Mouse (Mus musculus) kidney, postnatal 4 days (tissue): ENCODE measurements at regions not wholly inside any gene's neighbourhood (a gene's known extent, or its start where the extent isn't known, plus 50 kb on each side); places are given as distances from the start of the nearest gene placed in this dataset.
"Not testable (repeated sequence)": the region's sequence is repeated elsewhere in the genome, so short reads cannot be mapped to it uniquely, and the experiment has no call there.

Source experiments
- DNase-seq, 2 experiments: peaks; one replicate each; pipeline ENCODE4 v3.0.0; 2021; ENCODE audit warnings: mixed read lengths in 2 of 2

DNA sequence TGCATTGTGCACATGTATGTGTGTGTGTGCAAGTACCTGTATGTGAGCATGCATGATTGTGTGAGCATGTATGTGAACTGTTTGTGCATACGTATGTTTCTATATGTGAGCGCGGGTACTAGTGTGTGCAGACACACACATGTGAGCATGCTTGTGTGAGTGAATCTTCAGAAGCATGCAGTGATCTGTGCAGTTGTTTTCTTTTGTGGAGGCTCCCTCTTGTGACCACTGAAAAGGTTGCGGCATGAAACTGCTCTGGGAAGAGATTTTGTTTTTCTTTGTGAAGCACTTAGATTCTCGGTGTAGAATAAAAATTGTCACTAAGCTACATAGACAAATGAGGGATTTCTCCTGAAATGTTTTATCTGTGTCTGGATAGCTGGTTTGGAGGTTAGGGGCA lies 189.2 kb upstream of the Rapgef5 start:
- not testable (repeated sequence) for DNase-seq

DNA sequence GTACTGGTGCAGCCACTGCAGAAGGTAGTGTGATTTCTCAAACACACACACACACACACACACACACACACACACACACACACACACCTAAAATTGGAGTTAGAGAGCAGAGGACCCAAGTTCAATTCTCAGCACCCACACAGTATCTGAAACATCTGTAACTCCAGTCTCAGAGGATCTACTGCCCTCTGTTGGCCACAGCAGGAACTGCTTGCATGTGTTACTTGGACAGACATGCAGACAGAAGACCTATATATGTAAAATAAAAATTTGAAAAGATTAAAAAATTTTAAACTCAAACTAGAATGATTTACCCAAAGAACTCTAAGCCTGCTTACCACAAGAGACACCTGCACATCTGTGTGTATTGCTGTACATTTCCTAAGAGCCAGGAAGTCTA lies 185.9 kb upstream of the Rapgef5 start:
- DNase-seq = no peak

DNA sequence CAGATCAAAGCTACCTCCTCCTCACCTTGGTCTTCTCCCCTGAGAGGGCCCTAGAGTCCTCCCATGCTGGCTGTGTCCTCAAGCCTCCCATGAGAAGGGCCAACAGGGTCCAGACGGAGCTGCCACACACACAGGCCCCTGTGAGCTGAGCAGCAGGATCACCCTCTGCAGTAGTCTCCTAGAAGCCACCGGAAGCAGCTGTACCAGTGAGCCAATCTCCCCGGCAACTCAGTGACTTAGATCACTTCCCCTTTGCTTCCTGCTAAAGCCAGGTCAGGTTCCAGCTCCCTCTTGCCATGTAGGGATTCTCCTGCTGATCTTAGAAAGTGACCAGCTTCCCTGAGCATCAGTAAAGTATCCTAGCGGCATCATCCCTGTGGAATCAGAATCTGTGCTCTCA lies 179.4 kb upstream of the Rapgef5 start:
- no peak for DNase-seq

DNA sequence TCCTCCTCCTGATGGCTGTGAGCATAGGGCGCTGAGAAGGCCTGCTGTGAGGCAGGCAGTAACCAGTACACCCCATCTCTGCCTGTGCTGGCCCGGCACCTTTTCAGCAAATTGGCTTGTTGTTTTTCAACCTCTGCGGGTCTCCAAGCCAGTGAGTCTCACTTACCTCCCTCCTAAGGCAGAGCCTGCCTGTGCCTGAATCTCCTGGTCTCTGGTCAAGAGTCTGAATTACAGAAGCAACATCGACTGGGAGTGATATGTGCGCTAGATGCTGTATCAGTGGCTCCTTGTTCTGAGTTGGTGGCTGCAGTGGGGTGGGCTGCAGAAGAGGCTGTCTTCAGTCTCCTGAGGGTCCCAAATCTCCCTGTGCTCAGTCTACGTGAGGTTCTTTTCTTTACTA lies 174.0 kb upstream of the Rapgef5 start:
- DNase-seq = no peak

DNA sequence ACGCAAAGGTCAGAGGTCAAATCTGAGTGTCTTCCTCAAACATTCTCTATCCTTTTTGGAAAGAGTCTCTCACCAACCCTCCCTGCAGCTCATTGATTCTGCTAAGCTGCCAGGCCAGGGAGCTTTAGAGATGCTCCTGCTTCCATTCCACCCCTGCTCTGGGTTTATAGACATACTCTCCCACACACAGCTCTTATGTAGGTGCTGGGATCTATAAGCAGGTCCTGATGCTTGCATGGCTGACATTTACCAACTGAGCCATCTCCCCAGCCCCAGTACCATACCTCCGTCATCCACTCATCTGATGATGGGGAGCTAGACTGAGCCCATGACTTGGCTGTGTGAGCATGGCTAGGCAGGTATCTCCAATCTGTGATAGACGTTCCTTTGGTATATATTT lies 173.2 kb upstream of the Rapgef5 start:
- no peak for DNase-seq

DNA sequence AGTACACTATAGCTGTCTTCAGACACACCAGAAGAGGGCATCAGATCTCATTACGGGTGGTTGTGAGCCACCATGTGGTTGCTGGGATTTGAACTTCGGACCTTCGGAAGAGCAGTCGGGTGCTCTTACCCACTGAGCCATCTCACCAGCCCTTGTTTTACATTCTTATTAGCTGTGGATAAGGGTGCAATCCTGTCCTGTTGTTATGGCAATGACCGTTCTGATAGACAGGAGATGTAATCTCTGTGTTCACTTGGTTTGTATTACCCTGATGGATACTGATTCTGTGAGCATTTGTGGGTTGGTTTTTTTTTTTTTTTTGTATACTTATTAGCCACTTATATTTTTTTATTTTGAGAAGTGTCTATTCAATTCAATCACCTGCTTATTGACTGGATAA lies 172.7 kb upstream of the Rapgef5 start:
- DNase-seq = not testable (repeated sequence)

DNA sequence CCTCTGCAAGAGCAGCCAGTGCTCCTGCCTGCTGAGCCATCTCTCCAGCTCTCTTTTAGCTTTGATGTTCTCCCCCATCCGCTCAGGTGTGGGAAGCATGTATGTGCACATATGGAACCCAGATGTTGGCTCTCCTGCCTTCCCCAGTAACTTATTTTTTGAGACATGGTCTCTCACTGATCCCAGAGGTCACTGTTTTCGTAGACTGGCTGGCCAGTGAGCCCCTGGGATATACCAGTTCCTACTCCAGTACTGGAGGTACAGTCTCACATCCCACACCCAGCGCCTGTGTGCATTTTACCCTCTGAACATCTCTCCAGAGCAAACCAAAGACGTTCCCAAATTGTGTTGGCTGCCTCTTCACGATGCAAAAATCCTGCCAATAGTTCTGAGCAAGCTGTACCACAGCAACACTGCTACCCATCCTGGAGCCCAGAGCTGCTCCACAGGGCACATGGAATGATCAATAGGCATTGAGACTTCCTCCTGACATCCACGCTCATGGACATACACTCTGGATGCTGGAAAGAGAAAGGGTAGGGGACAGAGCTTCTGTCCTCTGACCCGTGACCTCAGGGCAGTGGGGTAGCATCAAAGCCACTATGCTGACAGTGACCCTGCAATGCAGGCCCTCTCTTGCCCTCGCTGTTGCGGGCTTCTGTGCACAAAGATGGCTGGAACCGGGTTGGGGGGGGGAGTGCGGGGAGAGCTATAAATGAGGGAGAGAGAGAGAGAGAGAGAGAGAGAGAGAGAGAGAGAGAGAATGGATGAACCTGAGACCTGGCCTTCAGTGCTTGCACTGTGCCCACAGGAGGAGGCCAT lies 171.8 kb upstream of the Rapgef5 start:
- DNase-seq = no peak

DNA sequence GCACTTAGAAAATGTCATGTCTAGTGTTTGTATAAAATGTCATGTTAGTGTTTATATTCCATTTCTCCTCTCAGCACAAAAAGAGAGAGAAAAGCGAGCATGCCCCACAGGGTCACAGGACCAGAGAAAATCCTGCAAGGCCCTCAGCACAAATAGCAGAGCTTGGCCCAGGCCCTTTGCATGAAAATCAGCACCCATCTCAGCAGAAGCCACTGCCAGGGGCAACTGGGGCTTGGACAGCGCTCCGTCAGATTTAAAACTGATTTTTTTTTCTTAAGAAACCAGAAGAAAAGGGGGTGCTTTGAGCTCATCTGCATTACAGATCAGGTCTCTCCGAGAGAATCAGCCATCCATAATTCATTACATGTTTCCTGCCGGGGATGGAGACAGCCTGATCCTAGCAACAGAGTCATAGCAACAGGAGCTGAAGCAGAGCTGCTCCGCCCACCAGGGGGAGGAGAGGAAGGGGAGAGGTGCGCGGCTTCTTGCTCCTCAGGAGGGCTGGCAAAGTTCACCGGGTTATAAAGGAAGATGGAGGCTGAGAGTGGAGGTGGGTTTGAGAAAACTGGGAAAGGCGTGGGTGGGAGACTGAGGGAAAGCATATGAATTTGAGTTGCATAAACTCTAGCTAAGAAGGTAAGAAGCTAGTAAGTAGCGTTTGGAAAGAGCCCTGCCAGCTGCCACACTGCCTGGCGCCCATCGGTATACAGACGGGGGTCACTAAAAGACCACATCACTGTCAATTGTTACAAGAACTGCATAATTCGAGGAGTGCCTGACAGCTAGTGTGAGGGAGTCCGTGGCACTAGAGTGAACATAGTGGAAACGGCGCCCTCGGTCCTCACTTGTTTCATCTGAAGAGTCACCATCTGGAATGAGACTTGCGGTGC lies 170.9 kb upstream of the Rapgef5 start:
- peak; percentile 30 to 35 for DNase-seq

DNA sequence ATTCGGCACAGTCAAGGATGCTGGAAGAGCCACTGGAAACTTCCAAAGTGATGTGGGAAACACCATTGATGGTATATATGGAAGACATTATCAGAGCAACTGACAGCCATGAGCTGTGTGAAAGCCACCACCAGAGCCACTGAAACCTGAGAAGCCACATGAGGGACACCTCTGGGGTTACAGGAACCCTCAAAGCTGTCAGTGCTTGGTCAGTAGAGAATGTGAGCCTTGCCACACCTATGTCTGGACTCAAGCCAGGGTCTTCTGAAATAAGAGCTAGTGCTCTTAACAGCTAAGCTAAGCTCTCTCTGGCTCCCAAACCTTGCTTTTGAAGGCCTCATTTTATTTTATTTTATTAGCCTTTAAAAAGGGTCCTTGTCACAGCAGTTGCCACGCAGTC lies 170.2 kb upstream of the Rapgef5 start:
- DNase-seq = no peak

DNA sequence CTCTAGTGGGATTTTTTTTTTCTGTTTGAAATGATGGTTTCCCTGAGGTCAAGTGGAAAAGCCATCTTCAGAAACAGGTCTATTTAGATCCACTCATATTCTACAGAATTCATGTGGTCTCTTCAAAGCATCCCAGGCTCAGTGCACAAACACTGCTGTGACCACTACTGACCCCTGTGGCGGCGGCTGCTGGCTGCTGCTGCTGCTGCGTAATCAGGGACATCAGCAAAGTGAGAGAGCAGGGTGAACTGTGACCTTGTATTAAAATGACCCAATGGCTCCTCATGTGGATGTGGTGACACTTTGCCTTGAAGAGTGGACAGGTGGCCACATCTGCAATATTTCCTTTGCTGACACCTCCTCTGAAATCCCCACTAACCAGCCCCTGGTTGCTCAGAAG lies 169.1 kb upstream of the Rapgef5 start:
- DNase-seq = no peak

DNA sequence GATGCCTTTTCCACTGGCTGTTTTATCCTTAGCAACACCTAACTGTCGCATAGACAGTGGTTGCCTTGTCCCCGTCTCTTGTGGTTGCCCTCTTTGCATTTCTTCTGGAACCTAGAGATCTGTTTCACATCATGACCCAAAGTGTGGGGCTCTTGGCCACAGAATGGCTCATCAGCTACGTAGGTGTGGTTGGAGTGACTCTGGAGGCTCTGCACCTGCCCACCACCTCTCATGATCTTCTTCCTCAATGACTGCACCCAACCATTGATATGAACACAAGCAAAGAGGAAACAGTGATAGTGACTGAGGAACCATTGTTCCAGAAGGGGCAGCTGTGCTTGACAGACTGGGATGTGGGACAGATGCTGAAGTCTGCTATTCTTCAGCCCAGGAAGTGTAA lies 167.8 kb upstream of the Rapgef5 start:
- no peak for DNase-seq

DNA sequence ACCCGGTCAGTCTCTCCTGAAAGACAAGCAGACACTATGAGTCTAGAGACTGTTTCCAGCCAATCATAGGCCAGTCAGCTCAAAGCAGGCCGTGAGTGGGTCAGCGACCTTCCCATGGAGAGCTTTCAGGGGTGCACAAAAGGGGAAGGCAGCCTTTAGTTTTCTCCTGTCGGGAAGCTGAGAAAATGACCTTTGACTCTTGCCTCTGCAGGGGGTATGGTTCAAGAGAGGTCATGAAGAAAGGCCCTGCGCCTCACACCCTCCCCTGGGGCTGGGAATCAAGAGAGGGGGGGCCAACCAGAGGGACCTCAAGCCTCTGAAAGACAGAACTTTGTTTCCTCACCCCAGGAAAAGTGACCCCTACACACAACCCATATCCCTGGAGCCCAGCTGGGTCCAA lies 164.4 kb upstream of the Rapgef5 start:
- no peak for DNase-seq

DNA sequence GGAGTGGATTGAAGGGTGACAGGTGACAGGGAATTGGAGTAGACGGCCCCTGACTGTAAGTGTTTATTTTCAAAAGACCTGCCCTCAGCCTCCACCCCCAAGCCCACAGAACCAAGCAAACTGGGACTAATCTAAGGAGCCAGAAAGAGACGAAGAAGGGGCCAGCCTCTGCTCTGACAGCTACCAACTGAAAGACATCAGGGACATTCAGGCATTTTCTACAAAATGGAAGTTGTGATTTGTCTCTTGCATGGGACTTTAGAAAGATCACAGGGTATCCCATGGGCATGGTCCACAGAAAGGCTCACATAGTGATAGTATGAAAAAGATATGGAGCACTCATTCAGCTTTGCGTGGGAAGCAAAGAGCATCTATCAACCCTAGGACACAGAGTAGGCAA lies 163.8 kb upstream of the Rapgef5 start:
- DNase-seq = no peak

DNA sequence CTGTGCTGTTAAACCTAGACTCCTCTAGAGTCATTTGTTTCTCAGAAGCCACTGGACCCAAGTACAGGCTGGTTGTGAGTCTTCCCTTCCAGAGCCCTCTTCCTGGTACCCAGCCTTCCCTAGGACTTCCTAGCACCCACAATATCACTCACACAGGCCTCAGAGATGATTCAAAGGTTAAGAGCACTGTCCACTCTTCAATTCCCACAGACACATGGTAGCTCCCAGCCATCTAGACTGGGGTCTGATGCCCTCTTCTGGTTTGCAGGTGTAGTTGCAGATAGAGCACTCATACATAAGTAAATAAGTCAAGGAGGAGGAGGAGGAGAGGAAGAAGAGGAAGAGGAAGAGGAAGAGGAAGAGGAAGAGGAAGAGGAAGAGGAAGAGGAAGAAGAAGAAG lies 163.3 kb upstream of the Rapgef5 start:
- DNase-seq = no peak

DNA sequence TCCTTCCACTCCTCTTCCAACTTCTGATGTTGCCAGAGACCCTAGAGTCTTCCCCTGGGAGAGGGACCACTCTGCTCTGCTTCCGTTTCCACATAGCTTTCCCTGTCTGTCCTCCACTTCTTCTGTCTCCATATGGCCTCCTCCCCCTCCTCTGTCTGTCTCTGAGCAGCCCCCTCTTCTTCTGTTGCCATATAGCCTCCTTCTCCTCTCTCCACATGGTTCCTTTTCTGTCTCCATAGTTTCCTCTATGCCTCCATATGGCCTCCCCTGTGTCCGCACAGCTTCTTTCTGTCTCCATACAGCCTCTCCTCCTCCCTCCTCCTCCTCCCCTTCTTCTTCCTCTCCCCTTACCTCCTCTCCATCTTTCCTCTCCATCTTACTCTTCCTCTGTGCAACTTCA lies 158.5 kb upstream of the Rapgef5 start:
- DNase-seq = no peak

DNA sequence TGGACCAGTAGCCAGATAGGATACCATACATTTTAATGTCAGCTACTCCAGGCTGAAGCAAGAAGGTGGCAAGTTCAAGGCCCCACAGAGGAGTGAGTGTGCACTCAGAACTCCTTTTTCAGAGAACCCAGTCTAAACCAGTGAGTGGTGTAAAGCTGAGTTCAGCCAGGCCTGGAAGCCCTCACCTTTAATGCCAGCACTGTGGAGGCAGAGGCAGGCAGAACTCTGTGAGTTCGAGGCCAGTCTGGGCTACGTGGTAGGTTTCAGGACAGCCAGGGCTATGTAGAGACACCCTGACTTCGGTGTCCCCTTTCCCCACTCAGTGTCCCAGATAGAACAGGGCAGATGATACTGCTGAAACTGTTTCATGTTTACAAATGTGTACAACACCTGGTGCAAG lies 157.4 kb upstream of the Rapgef5 start:
- DNase-seq = no peak

DNA sequence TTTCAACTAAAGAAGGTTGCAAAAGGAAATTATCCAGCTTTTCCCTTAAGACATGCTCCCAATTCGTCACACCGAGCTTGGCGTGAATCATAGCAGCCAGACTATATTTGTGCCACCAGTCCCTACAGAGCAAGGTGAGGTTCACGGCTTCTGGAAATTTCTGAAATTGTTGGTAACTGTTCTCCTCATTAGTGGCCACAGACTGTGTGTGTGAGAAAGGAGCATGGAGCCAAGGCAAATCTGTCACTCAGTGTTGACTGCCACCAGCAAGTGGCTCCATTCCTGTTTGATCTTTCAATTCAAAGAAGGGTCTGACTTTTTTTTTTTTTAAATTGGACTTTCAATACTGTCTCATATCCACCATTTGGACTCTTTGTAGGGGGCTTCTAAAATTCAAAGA lies 156.1 kb upstream of the Rapgef5 start:
- DNase-seq = no peak

DNA sequence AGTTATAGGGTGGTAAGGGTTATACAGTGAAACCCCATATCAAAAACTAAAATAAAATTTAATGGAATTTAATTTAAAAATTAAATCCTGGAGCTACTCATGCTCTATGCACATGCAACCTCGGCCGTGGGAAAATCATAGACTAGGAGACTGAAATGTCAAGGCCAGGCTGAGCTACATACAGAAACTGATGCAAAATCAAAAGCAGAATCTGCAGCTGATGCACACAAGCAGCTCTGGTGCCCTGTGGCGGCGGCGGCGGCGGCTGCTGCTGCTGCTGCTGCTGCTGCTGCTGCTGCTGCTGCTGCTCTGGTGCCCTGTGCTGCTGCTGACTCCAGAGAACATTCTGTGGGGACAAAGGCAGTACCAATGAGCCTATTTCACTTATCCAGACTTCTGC lies 154.5 kb upstream of the Rapgef5 start:
- DNase-seq = no peak

DNA sequence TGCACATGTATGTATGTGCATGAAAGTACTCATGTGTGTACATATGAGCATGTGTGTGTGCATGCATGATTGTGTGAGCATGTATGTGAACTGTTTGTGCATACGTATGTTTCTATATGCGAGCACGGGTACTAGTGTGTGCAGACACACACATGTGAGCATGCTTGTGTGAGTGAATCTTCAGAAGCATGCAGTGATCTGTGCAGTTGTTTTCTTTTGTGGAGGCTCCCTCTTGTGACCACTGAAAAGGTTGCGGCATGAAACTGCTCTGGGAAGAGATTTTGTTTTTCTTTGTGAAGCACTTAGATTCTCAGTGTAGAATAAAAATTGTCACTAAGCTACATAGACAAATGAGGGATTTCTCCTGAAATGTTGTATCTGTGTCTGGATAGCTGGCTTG lies 152.8 kb upstream of the Rapgef5 start:
- DNase-seq = not testable (repeated sequence)

DNA sequence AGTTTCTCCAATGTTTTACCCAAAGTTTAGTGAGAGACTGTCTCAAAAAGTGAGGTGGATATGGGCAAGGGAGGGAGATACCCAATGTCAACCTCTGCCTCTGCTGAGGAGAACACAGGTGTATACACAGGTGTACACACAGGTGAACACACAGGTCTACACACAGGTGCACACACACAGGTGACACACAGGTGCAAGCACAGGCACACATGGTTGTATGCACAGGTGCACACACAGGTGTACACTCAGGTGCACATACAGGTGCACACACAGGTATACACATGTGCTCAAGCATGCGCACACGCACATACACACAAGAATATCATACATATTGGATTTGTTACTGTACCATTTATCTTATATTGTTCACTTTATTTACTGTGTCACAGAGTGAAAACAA lies 151.1 kb upstream of the Rapgef5 start:
- no peak for DNase-seq

DNA sequence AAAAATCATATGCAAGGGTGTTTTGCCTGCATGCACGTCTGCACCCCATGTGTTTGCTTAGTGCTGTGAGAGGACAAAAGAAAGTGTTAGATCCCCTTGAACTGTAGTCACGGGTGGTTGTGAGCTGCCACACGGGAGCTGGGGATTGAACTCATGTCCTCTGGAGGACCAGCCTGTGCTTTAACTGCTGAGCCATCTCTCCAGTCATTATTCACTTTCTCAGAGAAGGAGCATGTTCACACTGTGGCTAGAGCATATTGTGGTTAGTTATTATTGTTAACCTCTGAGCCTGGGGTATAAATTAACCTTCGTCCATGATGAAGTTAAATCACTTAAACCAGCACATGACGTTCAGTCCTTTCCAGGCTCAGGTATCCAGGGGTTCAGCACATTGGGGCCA lies 150.4 kb upstream of the Rapgef5 start:
- DNase-seq = no peak

DNA sequence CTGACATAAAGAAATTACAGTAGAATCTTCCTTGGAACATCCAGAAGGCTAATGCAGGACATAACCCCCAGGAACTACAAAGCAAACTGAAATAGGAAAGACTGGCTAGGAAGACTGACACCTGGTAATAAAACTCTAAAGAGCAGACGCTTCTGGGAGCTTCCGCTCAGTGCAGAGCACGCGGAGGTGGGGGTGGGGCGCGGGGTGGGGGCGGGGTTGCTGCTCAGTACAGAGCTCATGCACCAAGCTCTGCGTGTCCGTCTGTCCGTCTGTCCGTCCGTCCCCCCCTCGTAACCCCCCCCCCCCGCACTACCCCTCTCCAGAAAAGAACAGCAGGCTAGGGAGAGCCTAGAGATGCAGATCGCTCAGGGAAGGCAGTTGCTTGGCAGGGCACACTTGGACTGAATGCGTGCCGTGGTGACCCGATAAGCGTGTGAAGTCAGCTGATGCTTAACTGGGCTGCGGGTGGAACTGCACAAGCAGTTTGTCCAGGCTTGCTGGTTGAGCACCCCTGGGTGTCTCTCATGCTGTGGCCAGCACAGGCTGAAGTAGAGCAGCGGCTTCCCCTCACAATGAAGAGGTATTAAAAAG lies 137.9 kb upstream of the Rapgef5 start:
- peak in 1 of 2 experiments; percentile 25 for DNase-seq

DNA sequence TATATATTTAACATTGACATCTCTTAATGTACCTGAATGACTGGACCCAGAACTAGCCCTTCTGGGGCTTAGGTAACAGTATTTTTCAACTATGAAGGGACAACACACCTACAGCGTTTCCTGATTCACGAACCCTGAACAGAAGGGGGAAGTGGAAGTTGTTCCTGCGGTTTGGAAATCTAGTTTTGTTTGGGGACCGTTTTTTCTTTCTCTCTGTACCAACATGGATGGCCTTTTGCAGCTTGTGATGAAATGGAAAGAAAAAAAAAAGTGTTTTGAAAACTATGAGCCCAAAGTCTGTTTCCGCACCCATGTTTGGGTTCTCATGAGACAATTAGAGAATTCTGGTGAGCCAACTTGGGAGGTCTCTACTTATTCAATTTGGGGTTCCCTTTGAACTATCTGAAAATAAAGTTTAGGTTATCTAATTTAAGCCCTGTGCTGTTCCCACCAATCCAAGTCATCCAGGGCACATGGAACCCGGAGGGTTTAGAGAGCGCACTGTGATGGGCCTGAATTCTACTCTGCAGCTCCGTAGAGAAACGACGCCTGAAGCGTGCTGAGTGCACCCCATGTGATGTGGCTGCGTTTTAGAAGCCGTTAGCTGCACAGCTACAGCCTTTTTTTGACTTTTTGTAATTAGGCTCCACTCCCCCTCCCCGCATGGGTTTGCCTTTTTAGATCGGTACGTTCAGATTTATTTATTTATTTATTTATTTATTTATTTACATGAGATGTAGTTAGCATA lies 137.0 kb upstream of the Rapgef5 start:
- DNase-seq = no peak
